Mouse (Mus musculus) heart, adult 2 months (tissue): ENCODE results near the gene Casp8. TPM values are rescaled to one million over a fixed set of nuclear protein-coding genes. Genes with fewer than 3 reads are reported as not detected.
"Not testable (repeated sequence)": the region's sequence is repeated elsewhere in the genome, so short reads cannot be mapped to it uniquely, and the experiment has no call there.

Source experiments
- DNase-seq, 2 experiments: peaks; one replicate each; pipeline ENCODE4 v3.0.0; 2021
- H3K27ac ChIP-seq: fragments of 200-600 bp; 2 replicates; pipeline ENCODE4 v1.8.1; 2022
- H3K27me3 ChIP-seq: fragments of 200-500 bp; 2 replicates; pipeline ENCODE4 v1.6.1; 2012; ENCODE audit warnings: mild to moderate bottlenecking, low read length, inconsistent platforms, mixed read lengths; ENCODE audit not compliant: control insufficient read depth, insufficient read depth
- H3K36me3 ChIP-seq: fragments of 200-500 bp; 2 replicates; pipeline ENCODE4 v1.6.1; 2012; ENCODE audit warnings: low read length, inconsistent platforms; ENCODE audit not compliant: control insufficient read depth, insufficient read depth
- H3K4me1 ChIP-seq: fragments of 200-500 bp; 2 replicates; pipeline ENCODE4 v1.6.1; 2011; ENCODE audit warnings: low read length; ENCODE audit not compliant: control insufficient read depth, insufficient read depth
- H3K4me3 ChIP-seq: fragments of 200-600 bp; 2 replicates; pipeline ENCODE4 v1.8.1; 2022
- H3K79me2 ChIP-seq: fragments of 200-500 bp; replicated peaks from 2 replicates; pipeline ENCODE4 v1.6.1; 2012; ENCODE audit warnings: mild to moderate bottlenecking, inconsistent platforms, low read length, moderate library complexity, mixed read lengths; ENCODE audit not compliant: control insufficient read depth, insufficient read depth
- H3K9ac ChIP-seq: fragments of 200-500 bp; 2 replicates; pipeline ENCODE4 v1.6.1; 2012; ENCODE audit warnings: low read depth, mild to moderate bottlenecking, control low read depth, inconsistent platforms, low read length, mixed read lengths
- CTCF ChIP-seq: fragments of 200-600 bp; IDR thresholded peaks from 2 replicates; pipeline ENCODE4 v1.8.1; 2022; ENCODE audit warnings: antibody characterized with exemption, mild to moderate bottlenecking, moderate library complexity
- EP300 ChIP-seq: fragments of 200-500 bp; IDR thresholded peaks from 2 replicates; pipeline ENCODE4 v1.6.1; 2011; ENCODE audit warnings: low read depth, low read length, control low read depth; ENCODE audit not compliant: insufficient read depth
- POLR2A ChIP-seq: fragments of 200-500 bp; IDR thresholded peaks from 2 replicates; pipeline ENCODE4 v1.6.1; 2011; ENCODE audit warnings: mild to moderate bottlenecking, low read depth, low read length, control low read depth; ENCODE audit not compliant: insufficient read depth
- WGBS: fragments of 180-500 bp; shearing (Covaris S2); methylation state at CpG from one replicate; pipeline ENCODE4 v1.1.7; 2018; 5-methylcytosine and 5-hydroxymethylcytosine counted together
- intact Hi-C: fragments of 180-260 bp; cut with DNase I; formaldehyde crosslinking; loops from one replicate; pipeline ENCODE4 v1.15.1; 2025
- polyA plus RNA-seq: library from polyadenylated mRNA; depleted of rRNA; stranded (reverse); fragments of >200 nt; gene quantifications from 2 replicates; pipeline ENCODE4 v1.2.3, GENCODE M21; 2012
- total RNA-seq, 2 experiments: library from RNA; stranded (reverse); gene quantifications; 2 replicates each; pipeline ENCODE4 v1.2.3; 2021

Casp8 gene
- total and polyA plus RNA-seq, 3 experiments, result 2.0 to 8.0 (median 6.3) TPM

DNA sequence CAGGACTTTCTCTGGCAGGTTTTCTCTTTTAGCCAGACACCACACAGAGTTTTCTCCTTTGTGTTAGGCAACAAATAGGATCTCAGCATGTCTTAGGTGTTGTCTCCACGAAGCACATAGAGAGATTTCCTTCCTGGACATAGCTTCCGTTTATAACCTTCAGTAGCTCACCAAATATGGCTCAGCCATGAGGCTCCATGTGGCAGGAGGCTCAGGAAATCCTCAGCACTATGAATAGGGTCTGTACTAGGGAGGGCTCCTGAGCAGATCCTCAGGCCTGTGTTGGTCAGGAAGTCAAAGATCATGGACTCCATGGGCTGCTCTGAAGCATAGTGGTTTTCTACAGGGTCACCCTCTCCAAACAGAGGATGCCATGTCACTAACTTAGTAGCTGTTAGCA, 37.0 kb downstream of the Casp8 start:
- Histone ChIP-seq H3K27ac (peak overlapping the region; percentile 58; the same call in 1 of the 2 replicates), H3K36me3 (peaks cover 2% of the 10 kb centered on the region; the same call in 1 of the 2 replicates), H3K9ac (no peak overlapping the region), H3K27me3 (no peaks in the 10 kb centered on the region), H3K4me1 (peaks cover 2% of the 10 kb centered on the region; the same call in 1 of the 2 replicates), H3K79me2 (no peaks in the 10 kb centered on the region), H3K4me3 (no peak overlapping the region)
- WGBS, result 20% methylated on average over 2 of the region's 2 CpGs
- DNase-seq, result no peak
- intact Hi-C loops, result loop anchor here (5.0 kb wide), 1 partner anchor 35 kb away; the partner anchor contains the start of gene Casp8
- TF ChIP-seq POLR2A (no peak), EP300 (no peak), CTCF (no peak)

DNA sequence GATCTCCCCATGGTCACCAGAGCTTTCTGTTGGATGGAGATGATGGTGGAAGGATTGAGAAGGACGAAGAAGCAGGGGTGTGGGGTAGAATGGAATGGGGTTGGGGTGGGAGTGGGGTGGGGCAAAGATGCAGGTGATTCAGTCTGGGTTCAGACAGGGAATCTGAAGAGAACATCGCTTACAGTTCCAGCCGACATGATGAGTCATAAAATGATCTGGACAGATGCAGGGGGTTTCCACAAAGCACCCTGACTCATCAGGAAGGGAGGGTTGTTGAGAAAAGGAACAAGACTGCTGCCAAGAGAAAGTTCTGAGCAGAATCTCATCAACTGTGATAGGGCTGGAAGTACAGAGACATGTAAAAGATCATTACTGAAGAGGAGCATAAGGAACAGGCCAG, 61.6 kb downstream of the Casp8 start:
- H3K9ac ChIP-seq, H3K27ac ChIP-seq, H3K4me3 ChIP-seq, H3K79me2 ChIP-seq, H3K4me1 ChIP-seq, H3K36me3 ChIP-seq, H3K27me3 ChIP-seq, DNase-seq, intact Hi-C loops: not testable (repeated sequence)
- WGBS, result 39% methylated on average over 3 of the region's 3 CpGs

DNA sequence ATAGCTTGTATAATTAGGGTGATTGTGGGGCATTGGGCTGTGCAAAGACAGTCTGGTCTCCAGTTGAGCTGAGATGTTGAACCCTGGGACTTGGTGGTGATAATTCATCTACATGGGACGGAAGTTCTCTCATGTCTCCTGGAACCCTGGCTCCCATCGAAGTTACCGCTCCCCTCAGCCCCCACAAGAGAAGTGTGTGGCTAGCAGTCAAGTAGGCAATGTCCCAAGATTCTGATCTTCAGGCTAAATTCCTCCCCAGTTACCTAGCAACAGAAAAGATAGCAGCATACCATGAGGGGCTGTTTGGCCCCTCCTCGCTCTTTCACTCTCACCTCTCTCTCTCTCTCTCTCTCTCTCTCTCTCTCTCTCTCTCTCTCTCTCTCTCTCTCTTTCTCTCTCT, 64.0 kb downstream of the Casp8 start:
- intact Hi-C loops, H3K27ac ChIP-seq, H3K9ac ChIP-seq: not testable (repeated sequence)

DNA sequence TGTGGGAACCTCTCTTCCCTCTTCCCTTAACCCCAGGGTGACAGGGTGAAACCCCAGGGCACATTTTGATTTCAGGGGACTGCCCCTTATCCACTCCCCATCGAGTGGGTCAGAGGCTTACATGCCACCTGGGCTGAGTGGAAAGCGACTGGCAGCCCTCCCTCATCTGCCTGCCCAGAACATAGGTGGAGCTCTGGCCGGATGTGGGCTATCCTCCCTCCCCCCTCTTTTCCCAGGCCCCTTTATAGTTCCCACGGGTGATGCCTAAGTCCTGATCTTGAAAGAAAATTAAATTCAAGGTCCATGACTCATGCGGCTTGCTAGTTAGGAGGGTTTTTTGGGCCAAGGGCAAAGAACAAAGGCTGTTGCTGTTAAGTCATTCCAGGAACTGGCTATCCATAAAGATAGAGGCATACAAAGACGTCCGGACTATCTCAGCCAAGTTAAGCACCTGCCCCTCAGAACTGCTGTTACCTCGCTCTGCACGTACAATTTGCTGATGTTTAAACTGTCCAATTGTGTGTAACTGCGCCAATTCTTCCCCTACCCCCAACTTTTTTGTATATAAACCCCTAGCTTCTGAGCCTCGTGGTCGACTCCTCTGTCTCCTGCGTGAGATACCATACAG, 64.7 kb downstream of the Casp8 start:
- intact Hi-C loops, result not testable (repeated sequence)
- 33% methylated on average over 13 of the region's 13 CpGs for WGBS

More for the DNA sequence above, 64.0 kb downstream of the Casp8 start:
- not testable (repeated sequence) for DNase-seq, H3K27me3 ChIP-seq, H3K4me3 ChIP-seq, H3K4me1 ChIP-seq, H3K79me2 ChIP-seq, H3K36me3 ChIP-seq
- WGBS, result 55% methylated on average over 4 of the region's 4 CpGs

DNA sequence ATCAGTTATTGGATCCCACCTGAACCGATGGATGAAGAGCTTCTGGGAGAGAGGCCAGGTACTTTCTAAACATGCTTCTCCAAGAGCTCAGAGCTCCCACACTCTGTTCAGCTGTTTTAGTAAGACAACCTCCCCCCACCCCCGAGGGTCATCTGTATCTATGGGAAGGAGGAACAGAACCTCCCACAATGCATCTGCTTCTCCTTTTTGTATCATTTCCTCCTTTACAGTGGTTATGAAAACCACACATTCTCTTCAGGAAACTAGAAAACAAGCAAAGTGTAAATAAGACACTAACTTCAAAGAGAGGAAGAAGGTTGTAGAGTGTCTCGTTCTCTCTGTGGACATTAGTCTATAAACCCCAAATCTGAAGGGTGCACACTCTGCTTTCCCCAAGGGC, 65.4 kb downstream of the Casp8 start:
- 44% methylated on average over 3 of the region's 3 CpGs for WGBS
- H3K4me1 ChIP-seq, intact Hi-C loops: not testable (repeated sequence)

More for the DNA sequence above, 64.7 kb downstream of the Casp8 start:
- not testable (repeated sequence) for H3K36me3 ChIP-seq, H3K9ac ChIP-seq, H3K27me3 ChIP-seq, H3K4me1 ChIP-seq, H3K27ac ChIP-seq, H3K4me3 ChIP-seq, H3K79me2 ChIP-seq
- peak in 1 of 2 experiments; percentile 16 for DNase-seq

DNA sequence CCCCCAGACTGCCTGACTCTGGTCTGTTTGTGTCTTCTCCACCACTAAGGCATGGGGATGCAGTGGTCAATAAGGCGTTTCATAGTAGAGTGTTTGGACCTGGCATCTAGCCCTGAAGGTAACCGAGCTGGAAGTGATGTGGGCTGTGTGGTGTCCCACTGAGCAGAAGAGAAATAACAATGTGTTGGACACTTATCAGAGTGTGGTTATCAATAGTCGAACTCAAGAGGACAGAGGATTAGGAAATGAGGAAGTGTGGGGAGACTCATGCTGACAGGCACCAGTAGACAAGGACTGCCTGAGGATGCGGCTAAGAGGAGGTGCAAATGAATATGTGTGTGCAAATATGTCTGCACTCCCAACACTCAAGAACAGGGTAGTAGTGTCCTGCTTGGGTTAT, 81.3 kb downstream of the Casp8 start:
- DNase-seq, H3K9ac ChIP-seq, H3K79me2 ChIP-seq, H3K27me3 ChIP-seq, H3K4me1 ChIP-seq, intact Hi-C loops, H3K4me3 ChIP-seq, H3K36me3 ChIP-seq, H3K27ac ChIP-seq: not testable (repeated sequence)
- 50% methylated on average over 4 of the region's 4 CpGs for WGBS

More for the DNA sequence above, 65.4 kb downstream of the Casp8 start:
- H3K9ac ChIP-seq, H3K27me3 ChIP-seq, H3K4me3 ChIP-seq, DNase-seq, H3K27ac ChIP-seq, H3K79me2 ChIP-seq, H3K36me3 ChIP-seq: not testable (repeated sequence)

DNA sequence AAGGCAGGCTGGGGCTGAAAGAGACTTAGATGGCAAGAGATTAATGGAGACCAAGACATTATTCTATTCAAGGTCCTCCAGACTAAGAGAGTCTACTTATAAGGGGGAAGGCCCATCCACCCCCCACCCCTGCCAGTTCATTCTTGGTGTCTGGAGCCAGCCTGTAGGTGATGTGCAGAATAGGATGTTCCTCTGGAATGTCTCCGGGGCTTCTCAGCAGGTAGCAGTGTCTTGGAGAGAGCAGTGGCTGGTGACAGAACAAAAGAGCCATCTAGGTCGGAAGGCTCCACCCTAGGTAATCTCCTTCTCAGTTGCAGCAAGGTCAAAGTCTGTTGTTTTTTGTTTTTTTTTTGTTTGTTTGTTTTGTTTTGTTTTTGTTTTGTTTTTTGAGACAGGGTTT, 84.1 kb downstream of the Casp8 start:
- H3K79me2 ChIP-seq, H3K4me3 ChIP-seq, H3K4me1 ChIP-seq, DNase-seq, H3K36me3 ChIP-seq, H3K27ac ChIP-seq, H3K27me3 ChIP-seq, H3K9ac ChIP-seq, intact Hi-C loops: not testable (repeated sequence)
- WGBS, result 97% methylated on average over 2 of the region's 2 CpGs

DNA sequence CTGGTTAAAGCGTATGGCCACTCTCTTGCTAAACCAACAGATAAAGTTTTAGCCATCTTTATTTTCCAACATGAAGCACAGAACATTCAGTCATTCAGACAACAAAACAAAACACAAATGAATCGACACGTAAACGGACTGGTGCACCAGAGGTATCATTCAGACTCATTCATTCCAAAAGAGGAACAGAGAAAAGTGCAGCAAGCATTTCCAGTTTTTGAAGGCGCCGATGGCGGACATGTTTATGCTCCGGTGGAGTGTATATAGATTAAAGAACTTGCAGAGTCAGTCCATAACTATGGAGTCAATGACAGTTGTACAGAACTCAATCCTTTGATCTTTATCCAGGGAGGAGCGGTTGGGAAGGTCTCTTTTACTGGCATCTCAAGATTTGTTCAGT, 88.1 kb downstream of the Casp8 start:
- 92% methylated on average over 9 of the region's 9 CpGs for WGBS
- intact Hi-C loops, result not testable (repeated sequence)

More for the DNA sequence above, 88.1 kb downstream of the Casp8 start:
- H3K79me2 ChIP-seq, H3K27ac ChIP-seq, H3K4me3 ChIP-seq, H3K4me1 ChIP-seq, H3K9ac ChIP-seq, DNase-seq, H3K36me3 ChIP-seq, H3K27me3 ChIP-seq: not testable (repeated sequence)
